Mouse (Mus musculus): ENCODE results near the gene Ier5l.

The Ier5l gene

GRCm38 (mm10) chr2:30470143-30470946, 3.7 kb downstream of the Ier5l start:
- peak; percentile 35 to 41 for DNase-seq (ENCODE audit: low spot score in 2 of 2)

- DNase-seq (ENCODE audit: low spot score in 2 of 2) = peak in 1 of 2 experiments; percentile 42
Observed at GRCm38 (mm10) chr2:30469796-30470142, 4.2 kb downstream of the Ier5l start.

GRCm38 (mm10) chr2:30469009-30469408, 5.0 kb downstream of the Ier5l start:
- no peak for DNase-seq (ENCODE audit: low spot score in 2 of 2)

- no peak for DNase-seq (ENCODE audit: low spot score in 2 of 2)
Observed at GRCm38 (mm10) chr2:30466787-30467186, 7.2 kb downstream of the Ier5l start.

- no peak for DNase-seq (ENCODE audit: low spot score in 2 of 2)
Observed at GRCm38 (mm10) chr2:30464411-30464810, 9.6 kb downstream of the Ier5l start.

- DNase-seq (ENCODE audit: low spot score in 2 of 2) = peak; percentile 85 to 86
Observed at GRCm38 (mm10) chr2:30463904-30464330, 10.1 kb downstream of the Ier5l start.

- DNase-seq (ENCODE audit: low spot score in 2 of 2) = no peak
Observed at GRCm38 (mm10) chr2:30463341-30463761, 10.7 kb downstream of the Ier5l start.

- DNase-seq (ENCODE audit: low spot score in 2 of 2) = no peak
Observed at GRCm38 (mm10) chr2:30459241-30459640, 14.8 kb downstream of the Ier5l start.

GRCm38 (mm10) chr2:30458349-30458748, 15.7 kb downstream of the Ier5l start:
- no peak for DNase-seq (ENCODE audit: low spot score in 2 of 2)

GRCm38 (mm10) chr2:30456104-30456980, 17.7 kb downstream of the Ier5l start:
- DNase-seq (ENCODE audit: low spot score in 2 of 2) = no peak

- DNase-seq (ENCODE audit: low spot score in 2 of 2) = no peak
Observed at GRCm38 (mm10) chr2:30454587-30454986, 19.4 kb downstream of the Ier5l start.

GRCm38 (mm10) chr2:30453570-30453969, 20.4 kb downstream of the Ier5l start:
- DNase-seq (ENCODE audit: low spot score in 2 of 2) = no peak

- DNase-seq (ENCODE audit: low spot score in 2 of 2) = no peak
Observed at GRCm38 (mm10) chr2:30451525-30451924, 22.5 kb downstream of the Ier5l start.

- DNase-seq (ENCODE audit: low spot score in 2 of 2) = no peak
Observed at GRCm38 (mm10) chr2:30450530-30450929, 23.5 kb downstream of the Ier5l start.

- no peak for DNase-seq (ENCODE audit: low spot score in 2 of 2)
Observed at GRCm38 (mm10) chr2:30448371-30448770, 25.6 kb downstream of the Ier5l start.

- no peak for DNase-seq (ENCODE audit: low spot score in 2 of 2)
Observed at GRCm38 (mm10) chr2:30446891-30447826, 26.9 kb downstream of the Ier5l start.

- no peak for DNase-seq (ENCODE audit: low spot score in 2 of 2)
Observed at GRCm38 (mm10) chr2:30445312-30445711, 28.7 kb downstream of the Ier5l start.

- DNase-seq (ENCODE audit: low spot score in 2 of 2) = no peak
Observed at GRCm38 (mm10) chr2:30444450-30444849, 29.6 kb downstream of the Ier5l start.

- DNase-seq (ENCODE audit: low spot score in 2 of 2) = no peak
Observed at GRCm38 (mm10) chr2:30444006-30444405, 30.0 kb downstream of the Ier5l start.

GRCm38 (mm10) chr2:30443281-30443680, 30.7 kb downstream of the Ier5l start:
- DNase-seq (ENCODE audit: low spot score in 2 of 2) = no peak

- no peak for DNase-seq (ENCODE audit: low spot score in 2 of 2)
Observed at GRCm38 (mm10) chr2:30442498-30442890, 31.5 kb downstream of the Ier5l start.
